Mouse (Mus musculus): ENCODE measurements at regions not wholly inside any gene's neighbourhood (a gene's known extent, or its start where the extent isn't known, plus 50 kb on each side); places are given as distances from the start of the nearest gene placed in this dataset.

DNA sequence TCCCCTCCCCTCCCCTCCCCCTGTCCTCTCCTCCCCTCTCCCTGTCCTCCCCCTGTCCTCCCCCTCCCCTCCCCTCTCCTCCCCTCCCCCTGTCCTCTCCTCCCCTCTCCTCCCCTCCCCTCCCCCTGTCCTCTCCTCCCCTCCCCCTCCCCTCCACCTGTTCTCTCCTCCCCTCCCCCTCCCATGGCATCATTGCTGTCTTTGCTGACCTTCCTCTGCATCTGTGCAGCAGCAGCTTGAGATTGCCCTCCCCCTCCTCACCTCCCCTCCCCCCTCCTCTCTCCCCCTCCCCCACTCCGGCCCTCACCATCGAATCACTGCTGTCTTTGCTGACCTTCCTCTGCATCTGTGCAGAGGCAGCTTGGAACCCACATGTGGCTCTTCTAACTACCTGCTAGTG, 123.4 kb upstream of the Ubr2 start:
- no peak for ATAC-seq (ENCODE audit: low FRiP score, low read depth)
- H3K4me1 ChIP-seq: no peaks in the 10 kb centered on the region
- no peak overlapping the region for H3K4me2 ChIP-seq (replicated peaks)
- H3K27ac ChIP-seq (replicated peaks): no peak overlapping the region
- no peak overlapping the region for H3K9ac ChIP-seq (replicated peaks)
- no peak overlapping the region for H3K4me3 ChIP-seq
- WGBS: 53% methylated on average over 2 of the region's 2 CpGs
- no peaks in the 10 kb centered on the region for H3K9me3 ChIP-seq
- H3K27me3 ChIP-seq: no peaks in the 10 kb centered on the region; the same call in 1 of the 2 replicates
- H3K36me3 ChIP-seq: no peaks in the 10 kb centered on the region

DNA sequence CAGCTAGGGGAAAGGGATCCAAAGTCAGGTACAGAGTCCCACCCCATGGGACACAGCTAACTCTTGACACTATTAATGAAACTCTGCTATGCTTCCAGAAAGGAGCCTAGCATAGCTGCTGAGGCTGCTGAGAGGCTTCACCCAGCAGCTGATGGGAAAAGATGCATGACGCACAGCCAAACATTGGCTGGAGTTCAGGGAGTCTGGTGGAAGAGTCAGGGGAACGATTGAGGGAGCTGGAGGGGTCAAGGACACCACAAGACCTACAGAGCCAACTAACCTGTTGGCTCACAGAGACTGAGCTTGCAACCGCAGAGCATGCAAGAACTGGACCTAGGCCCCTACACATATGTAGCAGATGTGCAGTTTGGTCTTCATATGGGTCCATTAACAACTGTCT, 117.2 kb upstream of the Ubr2 start:
- ATAC-seq (ENCODE audit: low FRiP score, low read depth): no peak
- 81% methylated on average over 3 of the region's 3 CpGs for WGBS
- Histone ChIP-seq H3K27ac (replicated peaks) (no peak overlapping the region), H3K9me3 (no peaks in the 10 kb centered on the region), H3K27me3 (no peaks in the 10 kb centered on the region), H3K4me1 (no peaks in the 10 kb centered on the region), H3K36me3 (no peaks in the 10 kb centered on the region), H3K9ac (replicated peaks) (no peak overlapping the region), H3K4me3 (no peak overlapping the region), H3K4me2 (replicated peaks) (no peak overlapping the region)

DNA sequence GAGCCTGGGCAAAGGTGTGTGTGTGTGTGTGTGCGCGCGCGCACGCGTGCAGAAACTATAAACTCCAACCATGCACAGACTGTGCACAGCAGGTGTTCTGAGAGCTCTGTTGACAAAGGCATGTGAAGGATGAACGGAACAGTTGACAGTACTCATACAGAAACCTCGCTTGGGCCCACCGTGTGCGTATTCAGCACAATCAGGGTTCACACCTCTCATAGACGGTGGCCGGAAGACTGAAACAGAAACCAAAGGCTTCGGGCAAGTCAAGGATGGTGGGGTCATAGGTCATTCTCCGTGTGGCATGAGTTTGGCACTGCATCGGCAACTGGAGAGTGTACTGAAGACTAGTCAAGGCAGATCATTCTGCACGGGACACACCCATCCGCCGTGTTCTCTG, 113.2 kb upstream of the Ubr2 start:
- Histone ChIP-seq H3K4me3 (no peak overlapping the region), H3K27ac (replicated peaks) (no peak overlapping the region), H3K36me3 (no peaks in the 10 kb centered on the region), H3K4me1 (no peaks in the 10 kb centered on the region), H3K27me3 (no peaks in the 10 kb centered on the region), H3K9ac (replicated peaks) (no peak overlapping the region), H3K9me3 (no peaks in the 10 kb centered on the region), H3K4me2 (replicated peaks) (no peak overlapping the region)
- 94% methylated on average over 18 of the region's 18 CpGs for WGBS
- no peak for ATAC-seq (ENCODE audit: low FRiP score, low read depth)

DNA sequence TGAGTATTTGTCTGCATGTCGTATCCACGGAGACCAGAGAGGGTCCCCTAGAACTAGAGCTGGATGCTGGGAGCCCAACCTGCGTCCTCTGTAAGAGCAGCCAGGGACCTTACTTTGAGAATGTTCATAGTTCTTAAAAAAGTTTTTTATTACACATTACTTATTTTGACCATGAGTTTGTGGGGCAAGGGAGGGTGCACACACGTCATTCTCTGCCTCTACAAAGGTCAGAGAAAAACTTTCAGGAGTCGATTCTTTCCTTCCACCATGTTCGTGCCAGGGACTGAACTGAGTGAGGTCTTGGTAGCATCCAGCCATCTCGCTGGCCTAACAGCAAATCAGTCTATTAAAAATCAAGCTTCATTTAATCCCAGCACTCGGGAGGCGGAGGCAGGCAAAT, 111.9 kb upstream of the Ubr2 start:
- H3K9me3 ChIP-seq: no peaks in the 10 kb centered on the region
- H3K4me1 ChIP-seq: no peaks in the 10 kb centered on the region
- ATAC-seq (ENCODE audit: low FRiP score, low read depth): no peak
- no peaks in the 10 kb centered on the region for H3K27me3 ChIP-seq
- H3K9ac ChIP-seq (replicated peaks): no peak overlapping the region
- no peaks in the 10 kb centered on the region for H3K36me3 ChIP-seq
- H3K4me3 ChIP-seq: no peak overlapping the region
- H3K4me2 ChIP-seq (replicated peaks): no peak overlapping the region
- no peak overlapping the region for H3K27ac ChIP-seq (replicated peaks)
- WGBS: 77% methylated on average over 9 of the region's 9 CpGs

DNA sequence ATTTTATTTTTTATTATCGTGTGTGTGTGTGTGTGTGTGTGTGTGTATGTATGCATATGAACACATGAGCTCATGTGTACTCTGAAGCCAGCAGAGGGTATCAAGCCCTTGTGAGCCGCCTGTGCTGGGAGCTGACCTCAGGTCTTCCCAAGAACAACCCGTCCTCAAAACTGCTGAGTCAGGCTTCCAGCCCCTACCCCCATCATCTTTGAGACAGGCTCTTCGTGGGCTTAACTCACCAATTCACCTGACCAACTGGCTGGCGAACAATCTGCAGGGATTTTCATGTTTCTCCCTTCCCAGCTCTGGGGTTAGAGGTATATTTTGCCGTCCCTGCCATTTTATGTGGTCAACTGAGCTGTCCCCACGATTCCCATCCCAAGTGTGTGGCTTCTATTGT, 107.7 kb upstream of the Ubr2 start:
- Histone ChIP-seq H3K4me2 (replicated peaks) (no peak overlapping the region), H3K4me3 (no peak overlapping the region), H3K4me1 (no peaks in the 10 kb centered on the region), H3K9me3 (no peaks in the 10 kb centered on the region), H3K9ac (replicated peaks) (no peak overlapping the region), H3K36me3 (no peaks in the 10 kb centered on the region), H3K27me3 (no peaks in the 10 kb centered on the region), H3K27ac (replicated peaks) (no peak overlapping the region)
- ATAC-seq (ENCODE audit: low FRiP score, low read depth): no peak
- 86% methylated on average over 7 of the region's 7 CpGs for WGBS

DNA sequence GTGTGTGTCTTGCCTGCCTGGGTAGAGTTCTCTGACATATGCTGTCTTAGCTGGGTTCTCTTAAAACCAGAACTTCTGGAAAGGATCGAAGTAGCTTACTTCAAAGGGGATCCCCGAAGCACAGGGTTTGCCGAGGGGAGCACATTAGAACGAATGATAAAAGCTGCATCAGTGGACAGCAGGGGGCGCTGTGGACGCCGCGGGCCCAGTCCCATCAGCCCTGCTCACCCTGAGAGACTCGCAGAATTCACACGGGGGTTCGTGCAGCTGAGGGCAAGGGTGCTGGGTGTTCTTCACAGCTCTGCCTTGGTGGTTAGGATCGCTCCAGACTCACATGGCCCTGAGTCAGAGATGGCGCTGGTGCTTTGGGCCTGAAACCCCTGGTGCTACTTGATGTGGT, 105.4 kb upstream of the Ubr2 start:
- WGBS: 44% methylated on average over 13 of the region's 13 CpGs

DNA sequence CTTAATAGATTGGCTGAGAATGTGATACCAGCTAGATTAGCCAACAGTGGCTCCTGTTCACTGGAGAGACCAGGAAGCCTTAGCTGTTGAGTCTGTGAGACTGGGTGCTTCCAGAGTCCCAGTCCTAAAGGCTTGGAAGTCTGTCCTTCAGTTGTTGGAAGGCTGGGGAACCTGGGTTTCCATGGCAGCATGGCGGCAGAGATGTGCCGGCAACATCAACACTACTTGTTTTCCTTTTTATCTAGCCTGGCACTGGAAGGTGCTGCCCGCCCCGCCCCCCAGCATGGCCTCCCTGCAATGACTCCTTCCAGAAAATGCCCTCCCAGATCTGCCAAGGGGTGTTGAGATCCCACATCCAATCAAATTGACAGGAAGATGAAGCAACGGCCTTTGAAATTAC, 104.8 kb upstream of the Ubr2 start:
- Histone ChIP-seq H3K4me2 (replicated peaks) (no peak overlapping the region), H3K27me3 (no peaks in the 10 kb centered on the region), H3K4me1 (no peaks in the 10 kb centered on the region), H3K36me3 (no peaks in the 10 kb centered on the region), H3K9ac (replicated peaks) (no peak overlapping the region), H3K27ac (replicated peaks) (no peak overlapping the region), H3K4me3 (no peak overlapping the region), H3K9me3 (no peaks in the 10 kb centered on the region)
- 85% methylated on average over 5 of the region's 5 CpGs for WGBS
- no peak for ATAC-seq (ENCODE audit: low FRiP score, low read depth)

More for the DNA sequence above, 105.4 kb upstream of the Ubr2 start:
- H3K36me3 ChIP-seq: no peaks in the 10 kb centered on the region
- H3K4me3 ChIP-seq: no peak overlapping the region
- H3K4me1 ChIP-seq: no peaks in the 10 kb centered on the region
- H3K4me2 ChIP-seq (replicated peaks): no peak overlapping the region
- H3K27me3 ChIP-seq: no peaks in the 10 kb centered on the region
- H3K9me3 ChIP-seq: no peaks in the 10 kb centered on the region
- no peak overlapping the region for H3K27ac ChIP-seq (replicated peaks)
- no peak for ATAC-seq (ENCODE audit: low FRiP score, low read depth)
- no peak overlapping the region for H3K9ac ChIP-seq (replicated peaks)

DNA sequence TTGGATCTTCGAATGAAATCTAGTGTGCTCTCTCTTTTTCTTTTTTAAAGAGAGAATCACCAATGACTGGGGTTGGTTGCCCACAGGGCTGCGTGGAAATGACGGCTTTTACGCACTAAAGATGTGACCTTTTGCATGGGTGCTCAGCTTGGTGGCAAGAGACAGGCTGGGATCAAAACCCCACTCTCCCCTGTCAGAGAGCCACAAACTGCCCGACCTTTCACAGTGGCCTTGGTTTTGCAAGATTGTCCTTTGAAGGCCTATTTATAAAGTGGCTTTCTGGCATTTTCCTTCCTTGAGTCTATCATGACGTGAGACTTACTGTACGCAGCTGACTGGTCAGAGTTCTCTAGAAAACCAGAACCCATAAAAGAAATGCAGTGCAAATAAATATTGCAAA, 104.4 kb upstream of the Ubr2 start:
- no peak for ATAC-seq (ENCODE audit: low FRiP score, low read depth)
- no peaks in the 10 kb centered on the region for H3K27me3 ChIP-seq
- no peak overlapping the region for H3K4me2 ChIP-seq (replicated peaks)
- H3K27ac ChIP-seq (replicated peaks): no peak overlapping the region
- no peaks in the 10 kb centered on the region for H3K9me3 ChIP-seq
- H3K4me3 ChIP-seq: no peak overlapping the region
- no peaks in the 10 kb centered on the region for H3K4me1 ChIP-seq
- 86% methylated on average over 7 of the region's 7 CpGs for WGBS
- no peak overlapping the region for H3K9ac ChIP-seq (replicated peaks)
- no peaks in the 10 kb centered on the region for H3K36me3 ChIP-seq

DNA sequence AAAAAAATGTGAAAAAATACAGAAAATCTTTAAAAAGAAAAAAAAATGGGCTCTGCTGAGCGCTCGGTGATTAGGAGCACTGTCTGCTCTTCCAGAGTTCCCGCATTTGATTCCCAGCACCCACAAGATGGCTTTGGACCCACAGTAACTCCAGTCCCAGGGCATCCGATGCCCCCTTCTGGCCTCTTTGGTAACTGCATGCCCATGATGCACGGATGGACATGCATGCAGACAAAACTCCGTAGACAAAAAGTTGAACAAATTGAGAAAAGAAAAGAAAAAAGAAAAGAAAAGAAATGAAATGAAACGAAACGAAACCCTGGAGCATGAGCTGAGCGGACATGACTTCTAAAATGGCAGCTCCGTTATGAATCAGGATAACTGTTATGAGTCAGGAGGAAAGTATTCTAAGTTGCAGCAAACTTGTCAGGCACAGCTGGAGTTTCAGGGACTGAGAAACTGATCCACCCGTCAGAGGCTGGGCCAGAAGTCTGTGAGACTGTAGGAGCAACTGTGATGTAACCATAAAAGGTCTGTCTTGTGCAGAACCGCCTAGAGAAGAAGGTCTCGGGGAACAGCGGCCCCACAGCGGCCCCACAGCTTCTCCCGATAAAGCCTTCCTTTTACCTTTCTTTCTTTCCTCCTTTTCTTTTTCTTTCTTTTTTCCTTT, 102.3 kb upstream of the Ubr2 start:
- Histone ChIP-seq H3K27ac (replicated peaks) (no peak overlapping the region), H3K36me3 (no peaks in the 10 kb centered on the region), H3K9me3 (no peaks in the 10 kb centered on the region), H3K4me1 (no peaks in the 10 kb centered on the region), H3K27me3 (no peaks in the 10 kb centered on the region), H3K4me2 (replicated peaks) (no peak overlapping the region), H3K4me3 (no peak overlapping the region), H3K9ac (replicated peaks) (no peak overlapping the region)
- WGBS: 92% methylated on average over 16 of the region's 16 CpGs
- ATAC-seq (ENCODE audit: low FRiP score, low read depth): no peak

DNA sequence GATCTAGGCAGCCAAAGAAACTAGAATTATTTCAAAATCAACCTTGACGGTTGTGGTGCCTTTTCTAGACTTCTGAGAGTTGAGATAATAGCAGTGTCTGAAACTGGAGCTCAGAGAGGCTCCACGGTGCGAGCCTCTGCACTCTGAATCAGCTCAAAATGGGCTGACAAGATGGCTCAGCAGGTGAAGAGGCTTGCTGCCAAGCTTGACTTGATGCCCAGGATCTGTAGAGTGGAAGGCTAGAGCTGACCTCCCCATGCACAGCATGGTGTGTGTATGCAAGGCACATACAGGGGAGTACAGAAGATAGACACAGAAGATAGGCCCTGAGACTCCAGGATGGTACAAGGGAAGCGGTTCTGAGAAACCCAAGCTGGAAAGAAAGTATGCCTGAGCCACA, 100.5 kb upstream of the Ubr2 start:
- Histone ChIP-seq H3K4me1 (no peaks in the 10 kb centered on the region), H3K9me3 (no peaks in the 10 kb centered on the region), H3K4me3 (no peak overlapping the region), H3K36me3 (no peaks in the 10 kb centered on the region), H3K27ac (replicated peaks) (no peak overlapping the region), H3K9ac (replicated peaks) (no peak overlapping the region), H3K27me3 (no peaks in the 10 kb centered on the region), H3K4me2 (replicated peaks) (no peak overlapping the region)
- ATAC-seq (ENCODE audit: low FRiP score, low read depth): no peak
- 91% methylated on average over 4 of the region's 4 CpGs for WGBS

DNA sequence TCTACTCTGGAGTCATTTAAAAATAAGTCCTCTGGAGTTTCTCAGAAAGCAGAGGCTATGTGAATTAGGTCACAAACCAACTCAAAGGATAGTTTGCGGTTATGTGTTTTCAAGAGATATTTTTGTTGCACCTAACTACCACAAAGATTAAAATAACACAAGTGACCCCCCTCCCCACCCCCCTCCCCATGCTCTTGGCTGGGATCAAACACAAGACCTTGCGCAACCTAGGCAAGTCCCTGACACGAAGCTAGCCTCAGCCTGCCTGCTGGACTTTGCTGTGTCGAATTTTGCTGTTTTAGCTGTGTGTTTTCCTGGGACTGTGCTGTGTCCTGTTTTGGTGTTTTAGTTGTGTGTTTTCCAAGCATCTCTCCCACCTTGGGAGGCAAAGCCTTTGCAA, 94.0 kb upstream of the Ubr2 start:
- no peaks in the 10 kb centered on the region for H3K36me3 ChIP-seq
- no peak for ATAC-seq (ENCODE audit: low FRiP score, low read depth)
- H3K4me1 ChIP-seq: no peaks in the 10 kb centered on the region
- 88% methylated on average over 4 of the region's 4 CpGs for WGBS
- no peak overlapping the region for H3K9ac ChIP-seq (replicated peaks)
- no peak overlapping the region for H3K4me2 ChIP-seq (replicated peaks)
- H3K27ac ChIP-seq (replicated peaks): no peak overlapping the region
- no peaks in the 10 kb centered on the region for H3K27me3 ChIP-seq
- no peak overlapping the region for H3K4me3 ChIP-seq
- no peaks in the 10 kb centered on the region for H3K9me3 ChIP-seq

DNA sequence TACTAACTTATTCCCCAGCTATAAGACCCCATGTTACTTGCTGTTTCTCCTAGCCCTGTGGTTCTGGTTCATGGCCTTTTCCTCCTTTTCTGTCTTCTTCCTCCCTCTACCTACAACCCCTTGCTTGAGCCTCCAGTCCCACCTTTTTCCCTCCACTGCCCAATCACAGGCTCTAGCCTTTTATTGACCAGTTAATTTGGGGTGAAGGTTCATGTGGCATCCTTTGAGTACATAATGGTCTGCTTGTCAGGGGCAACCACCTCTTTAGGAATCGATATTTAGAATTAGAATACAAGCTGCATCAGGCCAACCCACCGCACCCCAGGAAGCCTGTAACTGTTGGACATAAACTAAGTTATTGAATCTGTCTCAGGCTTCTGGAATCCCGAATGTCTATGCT, 84.8 kb upstream of the Ubr2 start:
- Histone ChIP-seq H3K4me3 (no peak overlapping the region), H3K9me3 (peaks cover 1% of the 10 kb centered on the region; the same call in 1 of the 2 replicates), H3K36me3 (no peaks in the 10 kb centered on the region), H3K4me2 (replicated peaks) (no peak overlapping the region), H3K27ac (replicated peaks) (no peak overlapping the region), H3K4me1 (no peaks in the 10 kb centered on the region), H3K27me3 (no peaks in the 10 kb centered on the region), H3K9ac (replicated peaks) (no peak overlapping the region)
- no peak for ATAC-seq (ENCODE audit: low FRiP score, low read depth)
- WGBS: 90% methylated on average over 3 of the region's 3 CpGs

DNA sequence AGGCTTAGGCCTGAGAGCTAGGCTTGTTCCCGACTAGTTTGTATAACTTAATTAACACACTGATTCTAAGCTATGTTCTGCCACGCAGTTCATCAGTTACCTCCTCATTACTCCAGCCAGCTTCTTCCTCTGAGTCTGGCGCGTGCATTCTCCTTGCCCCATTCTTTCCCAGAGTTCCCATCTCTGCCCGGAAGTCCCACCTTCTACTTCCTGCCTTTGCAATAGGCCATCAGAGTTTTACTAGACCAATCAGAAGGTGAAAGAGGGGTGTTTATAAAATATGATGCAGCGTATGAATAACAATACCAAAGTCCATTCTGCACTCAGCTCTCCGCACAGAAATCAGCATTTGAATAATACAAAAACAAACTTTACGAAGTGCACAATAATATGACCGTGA, 81.7 kb upstream of the Ubr2 start:
- H3K9ac ChIP-seq (replicated peaks): no peak overlapping the region
- no peaks in the 10 kb centered on the region for H3K4me1 ChIP-seq
- peaks cover 15% of the 10 kb centered on the region for H3K9me3 ChIP-seq
- no peak overlapping the region for H3K27ac ChIP-seq (replicated peaks)
- no peaks in the 10 kb centered on the region for H3K36me3 ChIP-seq
- 94% methylated on average over 9 of the region's 9 CpGs for WGBS
- H3K4me2 ChIP-seq (replicated peaks): no peak overlapping the region
- H3K27me3 ChIP-seq: no peaks in the 10 kb centered on the region
- ATAC-seq (ENCODE audit: low FRiP score, low read depth): no peak
- H3K4me3 ChIP-seq: no peak overlapping the region

All from midbrain, embryonic 12.5 days (tissue).